Mouse (Mus musculus) liver, postnatal 0 days (tissue): ENCODE results near the gene Plxnb1.

Experiments used
- CTCF ChIP-seq: sonication (generic); IDR thresholded peaks from 2 replicates; pipeline ENCODE4 v1.5.1; 2016; ENCODE audit warnings: antibody characterized with exemption, low read depth
- EP300 ChIP-seq: IDR thresholded peaks from 2 replicates; pipeline ENCODE4 v1.6.1; 2016; ENCODE audit warnings: antibody characterized with exemption, low read depth, mild to moderate bottlenecking

- TF ChIP-seq CTCF, result no peak
- no peak for TF ChIP-seq EP300
Observed at GRCm38 (mm10) chr9:109118106-109118505, 22.9 kb downstream of the Plxnb1 start.
